Mouse (Mus musculus) hindbrain, embryonic 10.5 days (tissue): Measurements from ENCODE around the gene Tmem265. TPM values are rescaled to one million over a fixed set of nuclear protein-coding genes. Genes with fewer than 3 reads are reported as not detected.
A peak's percentile ranks its signal among the peaks of the same experiment; 100 is the strongest.

Experiments used
- DNase-seq: peaks from one replicate; pipeline ENCODE4 v3.0.0-alpha.2; 2017; ENCODE audit warnings: low spot score
- H3K27ac ChIP-seq: fragments of 300-500 bp; sonication (generic); 2 replicates; pipeline ENCODE4 v1.5.1; 2016; ENCODE audit warnings: mild to moderate bottlenecking, moderate library complexity
- H3K27me3 ChIP-seq: fragments of 300-500 bp; sonication (generic); 2 replicates; pipeline ENCODE4 v1.6.1; 2016; ENCODE audit warnings: mild to moderate bottlenecking; ENCODE audit not compliant: poor library complexity, insufficient read depth, severe bottlenecking
- H3K36me3 ChIP-seq: fragments of 300-500 bp; sonication (generic); 2 replicates; pipeline ENCODE4 v1.6.1; 2016; ENCODE audit warnings: mild to moderate bottlenecking, moderate library complexity
- H3K4me1 ChIP-seq: fragments of 300-500 bp; sonication (generic); replicated peaks from 2 replicates; pipeline ENCODE4 v1.6.1; 2016; ENCODE audit warnings: mild to moderate bottlenecking
- H3K4me3 ChIP-seq: fragments of 300-500 bp; sonication (generic); 2 replicates; pipeline ENCODE4 v1.5.1; 2016; ENCODE audit warnings: mild to moderate bottlenecking, moderate library complexity
- H3K9me3 ChIP-seq: fragments of 300-500 bp; sonication (generic); 2 replicates; pipeline ENCODE4 v1.6.1; 2016; ENCODE audit warnings: mild to moderate bottlenecking, moderate library complexity
- WGBS: fragments of 180-500 bp; shearing (Covaris S2); methylation state at CpG from one replicate; pipeline ENCODE4 v1.1.7; 2016; 5-methylcytosine and 5-hydroxymethylcytosine counted together
- polyA plus RNA-seq: library from polyadenylated mRNA; unstranded; fragments of >200 nt; fragmentation: Nextera tagmentation; extraction: Ambion mirVana; gene quantifications from 2 replicates; pipeline ENCODE4 v1.2.1, GENCODE M21; 2016

The Tmem265 gene
- polyA plus RNA-seq, 1 experiment from 2014 or later: 13.7 TPM

DNA sequence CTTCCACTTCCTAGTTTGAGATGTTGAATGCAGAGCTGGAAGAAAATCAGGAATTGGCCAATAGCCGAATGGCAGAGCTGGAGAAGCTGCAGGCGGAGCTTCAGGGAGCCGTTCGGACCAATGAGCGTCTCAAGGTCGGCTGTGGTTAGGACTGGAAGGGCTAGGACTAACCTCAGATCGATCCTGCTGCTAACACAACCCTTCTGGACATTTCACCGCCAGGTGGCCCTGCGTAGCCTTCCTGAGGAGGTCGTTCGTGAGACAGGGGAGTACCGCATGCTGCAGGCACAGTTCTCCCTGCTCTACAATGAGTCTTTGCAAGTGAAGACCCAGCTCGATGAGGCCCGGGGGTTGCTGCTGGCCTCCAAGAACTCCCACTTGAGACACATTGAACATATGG is 31.4 kb downstream of the Tmem265 start:
- H3K36me3 ChIP-seq: peaks cover 82% of the 10 kb centered on the region
- no peak overlapping the region for H3K27ac ChIP-seq
- WGBS: 92% methylated on average over 14 of the region's 14 CpGs
- H3K27me3 ChIP-seq: no peaks in the 10 kb centered on the region
- H3K9me3 ChIP-seq: no peaks in the 10 kb centered on the region
- DNase-seq: no peak
- no peak overlapping the region for H3K4me3 ChIP-seq
- H3K4me1 ChIP-seq: peaks cover 12% of the 10 kb centered on the region

DNA sequence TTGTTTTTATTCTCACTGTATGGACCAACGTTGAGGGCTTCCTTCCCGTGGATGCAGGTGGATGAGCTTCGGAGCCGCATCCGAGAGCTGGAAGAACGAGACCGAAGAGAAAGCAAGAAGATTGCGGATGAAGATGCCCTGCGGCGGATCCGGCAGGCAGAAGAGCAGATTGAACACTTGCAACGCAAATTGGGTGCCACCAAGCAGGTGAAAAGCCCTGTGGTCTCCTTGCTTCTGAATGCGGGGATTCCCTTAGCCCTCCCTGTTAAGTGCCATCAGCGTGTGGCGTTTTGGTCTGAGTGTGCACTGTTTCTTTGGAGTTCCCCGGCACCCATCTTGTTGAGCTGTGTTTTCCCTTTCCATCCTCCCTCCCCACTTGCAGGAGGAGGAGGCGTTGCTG is 35.6 kb downstream of the Tmem265 start:
- Histone ChIP-seq H3K36me3 (peaks cover 100% of the 10 kb centered on the region), H3K4me1 (no peaks in the 10 kb centered on the region), H3K9me3 (no peaks in the 10 kb centered on the region), H3K4me3 (no peak overlapping the region), H3K27ac (no peak overlapping the region), H3K27me3 (no peaks in the 10 kb centered on the region)
- DNase-seq: no peak
- WGBS: 97% methylated on average over 17 of the region's 17 CpGs

DNA sequence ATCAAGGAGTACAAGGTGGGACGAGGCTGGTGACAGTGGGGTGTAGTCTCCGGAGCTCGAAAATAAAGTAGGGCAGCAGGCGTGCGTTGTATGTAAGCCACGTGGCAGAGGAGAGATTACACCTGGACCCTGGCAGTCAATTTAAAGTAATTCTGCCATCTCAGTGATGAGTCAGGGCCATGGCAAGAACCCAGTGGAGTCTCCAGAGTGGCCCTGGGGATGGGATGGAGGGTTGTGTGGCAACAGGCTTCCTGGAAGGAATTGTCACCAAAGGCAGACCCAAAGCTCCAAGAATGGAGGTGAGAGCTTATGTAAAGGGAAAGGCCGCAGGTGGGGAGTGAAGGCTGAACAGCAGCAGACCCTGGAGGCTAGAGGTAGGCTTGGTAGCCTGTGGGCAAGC is 39.4 kb downstream of the Tmem265 start:
- no peaks in the 10 kb centered on the region for H3K9me3 ChIP-seq
- no peaks in the 10 kb centered on the region for H3K4me1 ChIP-seq
- H3K36me3 ChIP-seq: peaks cover 100% of the 10 kb centered on the region
- H3K4me3 ChIP-seq: no peak overlapping the region
- H3K27ac ChIP-seq: no peak overlapping the region
- WGBS: 97% methylated on average over 7 of the region's 7 CpGs
- H3K27me3 ChIP-seq: no peaks in the 10 kb centered on the region
- DNase-seq: no peak

DNA sequence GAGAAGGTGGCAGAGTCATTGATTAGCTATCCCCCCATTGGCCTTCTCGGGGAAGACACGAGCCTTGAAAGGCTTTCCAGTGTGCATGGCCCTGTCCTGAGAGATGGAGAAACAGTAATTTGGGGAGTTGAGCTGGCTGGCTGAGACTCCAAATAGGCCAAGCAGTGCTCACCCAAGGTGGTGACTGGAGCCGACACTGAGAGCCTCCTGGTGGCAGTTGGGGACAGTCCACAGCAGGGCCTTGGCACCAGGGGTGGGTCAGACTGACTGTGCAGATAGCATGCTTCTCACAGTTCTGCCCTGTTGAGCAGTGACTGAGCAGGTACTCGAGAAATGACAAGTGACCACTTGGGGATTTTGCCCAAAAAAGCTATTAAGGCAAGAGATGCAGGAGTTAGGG is 40.5 kb downstream of the Tmem265 start:
- no peak for DNase-seq
- Histone ChIP-seq H3K4me1 (no peaks in the 10 kb centered on the region), H3K4me3 (no peak overlapping the region), H3K36me3 (peaks cover 100% of the 10 kb centered on the region), H3K27ac (no peak overlapping the region), H3K9me3 (no peaks in the 10 kb centered on the region), H3K27me3 (no peaks in the 10 kb centered on the region)
- WGBS: 92% methylated on average over 4 of the region's 4 CpGs

DNA sequence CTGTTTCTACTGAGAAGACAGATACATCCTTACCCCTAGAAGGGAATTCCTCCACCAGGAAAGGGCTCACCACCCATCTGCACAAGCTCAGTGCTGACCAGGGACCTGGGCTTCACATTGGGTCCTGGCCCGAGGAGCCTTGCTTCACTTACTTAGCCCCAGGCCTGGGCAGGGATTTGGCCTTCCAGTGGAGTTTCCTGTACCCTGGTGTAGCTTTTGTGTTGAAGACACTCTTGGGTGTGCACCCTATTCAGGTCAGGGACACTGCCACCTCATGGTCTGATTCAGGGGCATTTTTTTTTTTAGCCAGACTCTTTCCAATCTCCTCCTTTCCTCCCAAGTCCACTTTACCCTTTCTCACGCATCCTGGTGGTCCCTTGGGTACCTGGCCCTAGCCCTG is 41.7 kb downstream of the Tmem265 start:
- H3K27me3 ChIP-seq: no peaks in the 10 kb centered on the region
- H3K4me1 ChIP-seq: no peaks in the 10 kb centered on the region
- H3K36me3 ChIP-seq: peaks cover 100% of the 10 kb centered on the region
- no peak overlapping the region for H3K27ac ChIP-seq
- no peak for DNase-seq
- no peaks in the 10 kb centered on the region for H3K9me3 ChIP-seq
- no peak overlapping the region for H3K4me3 ChIP-seq
- WGBS: 89% methylated on average over 2 of the region's 2 CpGs

DNA sequence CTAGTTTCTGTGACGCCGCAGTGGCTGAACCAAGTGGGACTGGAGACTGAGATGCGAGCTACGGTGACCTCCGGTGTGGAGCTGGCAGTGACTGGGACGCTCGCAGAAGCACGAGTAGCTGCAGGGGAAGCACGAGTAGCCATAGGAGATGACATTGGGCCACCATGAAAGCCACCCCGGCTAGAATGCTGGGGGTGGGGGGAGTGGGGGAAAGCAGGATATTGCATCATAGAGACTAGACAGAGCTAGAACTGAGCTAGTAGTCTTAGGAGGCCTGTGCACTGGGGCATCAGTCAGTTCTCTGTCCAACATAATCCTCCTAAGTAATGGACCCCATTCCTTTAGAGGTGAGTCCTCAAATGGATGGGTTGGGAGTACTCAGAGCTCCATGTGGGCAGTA is 43.1 kb downstream of the Tmem265 start:
- H3K9me3 ChIP-seq: no peaks in the 10 kb centered on the region
- H3K27ac ChIP-seq: no peak overlapping the region
- no peaks in the 10 kb centered on the region for H3K4me1 ChIP-seq
- H3K36me3 ChIP-seq: peaks cover 100% of the 10 kb centered on the region
- H3K27me3 ChIP-seq: no peaks in the 10 kb centered on the region
- 89% methylated on average over 10 of the region's 10 CpGs for WGBS
- H3K4me3 ChIP-seq: no peak overlapping the region
- DNase-seq: no peak

DNA sequence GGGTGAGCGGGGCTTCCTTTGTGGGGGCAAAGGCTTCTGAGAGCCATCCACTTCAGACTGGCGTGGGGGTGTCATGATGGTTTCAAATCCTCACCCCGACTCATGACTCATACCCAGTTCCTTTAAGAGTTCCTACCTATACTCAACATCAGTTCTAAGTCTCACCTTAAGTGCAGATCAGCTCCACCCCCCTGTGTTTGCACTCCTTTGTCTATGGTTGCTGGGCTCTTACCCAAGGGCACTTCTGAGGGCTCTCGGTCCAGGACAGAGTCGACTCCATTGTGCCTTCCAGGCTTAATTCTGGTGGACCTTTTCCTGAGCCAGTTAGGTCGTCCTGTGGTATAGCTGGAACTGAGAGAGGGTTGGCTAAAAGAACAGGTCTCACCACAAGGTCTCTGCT is 46.0 kb downstream of the Tmem265 start:
- Histone ChIP-seq H3K27ac (no peak overlapping the region), H3K27me3 (no peaks in the 10 kb centered on the region), H3K4me3 (no peak overlapping the region), H3K9me3 (0 out of 2 replicates have a peak, but pooled peaks cover 3% of the 10 kb centered on the region), H3K4me1 (no peaks in the 10 kb centered on the region), H3K36me3 (peaks cover 100% of the 10 kb centered on the region)
- 87% methylated on average over 6 of the region's 6 CpGs for WGBS
- DNase-seq: no peak

DNA sequence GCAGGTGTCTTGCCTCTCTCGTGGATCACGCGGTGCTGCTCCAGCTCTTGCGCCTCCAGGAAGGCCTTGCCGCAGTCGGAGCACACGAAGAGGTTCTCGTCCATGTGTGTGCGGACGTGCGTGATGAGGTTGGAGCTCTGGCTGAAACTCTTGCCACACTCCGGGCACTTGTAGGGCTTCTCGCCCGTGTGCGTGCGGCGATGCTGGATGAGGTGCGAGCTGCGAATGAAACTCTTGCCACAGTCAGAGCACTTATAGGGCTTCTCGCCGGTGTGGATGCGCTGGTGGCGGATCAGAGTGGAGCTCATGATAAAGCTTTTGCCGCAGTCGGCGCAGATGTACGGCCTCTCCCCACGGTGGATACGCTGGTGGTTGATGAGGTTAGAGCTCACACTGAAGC is 49.8 kb downstream of the Tmem265 start:
- Histone ChIP-seq H3K27ac (no peak overlapping the region), H3K4me1 (peaks cover 20% of the 10 kb centered on the region), H3K9me3 (0 out of 2 replicates have a peak, but pooled peaks cover 3% of the 10 kb centered on the region), H3K36me3 (peaks cover 77% of the 10 kb centered on the region), H3K27me3 (no peaks in the 10 kb centered on the region), H3K4me3 (no peak overlapping the region)
- 97% methylated on average over 29 of the region's 29 CpGs for WGBS
- DNase-seq: no peak

DNA sequence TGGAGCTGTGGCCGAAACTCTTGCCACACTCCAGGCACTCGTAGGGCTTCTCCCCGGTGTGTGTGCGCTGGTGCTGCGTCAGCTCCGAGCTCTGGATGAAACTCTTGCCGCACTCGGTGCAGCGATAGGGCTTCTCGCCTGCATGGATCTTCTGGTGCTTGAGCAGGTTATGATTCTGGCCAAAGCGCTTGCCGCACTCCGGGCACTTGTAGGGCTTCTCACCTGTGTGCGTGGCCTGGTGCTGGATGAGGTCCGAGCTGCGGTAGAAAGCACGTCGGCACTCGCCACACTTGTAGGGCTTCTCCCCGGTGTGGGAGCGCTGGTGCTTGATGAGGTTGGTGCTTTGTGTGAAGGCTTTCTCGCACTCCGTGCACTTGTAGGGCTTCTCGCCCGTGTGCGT is 50.4 kb downstream of the Tmem265 start:
- Histone ChIP-seq H3K36me3 (peaks cover 71% of the 10 kb centered on the region), H3K4me3 (0 out of 2 replicates have a peak overlapping the region, but pooled peaks have one; percentile 2), H3K4me1 (peaks cover 24% of the 10 kb centered on the region), H3K27me3 (no peaks in the 10 kb centered on the region), H3K9me3 (0 out of 2 replicates have a peak, but pooled peaks cover 3% of the 10 kb centered on the region), H3K27ac (no peak overlapping the region)
- WGBS: 98% methylated on average over 26 of the region's 26 CpGs
- DNase-seq: peak; percentile 2

DNA sequence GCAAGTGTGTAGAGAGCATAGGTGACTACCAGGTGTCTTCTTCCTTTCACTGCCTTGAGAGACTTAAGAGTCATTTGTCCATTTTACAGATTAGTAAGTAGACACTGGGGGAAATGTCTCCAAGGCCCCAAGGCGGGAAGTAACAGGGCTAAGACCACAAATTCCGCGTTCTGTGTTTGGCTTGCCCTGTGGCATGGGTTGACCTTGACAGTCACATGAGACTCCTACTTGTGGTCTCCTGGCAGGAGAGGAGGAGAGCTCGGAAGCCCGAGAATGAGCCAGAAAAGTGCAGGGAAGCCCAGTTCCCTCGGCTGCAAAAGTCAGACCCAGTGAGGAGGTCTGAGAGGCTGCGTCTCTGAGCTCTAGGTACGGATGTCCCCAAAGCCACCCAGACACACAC is 52.3 kb downstream of the Tmem265 start:
- H3K4me3 ChIP-seq: peak overlapping the region; percentile 100
- peaks cover 55% of the 10 kb centered on the region for H3K36me3 ChIP-seq
- WGBS: 94% methylated on average over 8 of the region's 8 CpGs
- H3K4me1 ChIP-seq: peaks cover 28% of the 10 kb centered on the region
- H3K27me3 ChIP-seq: no peaks in the 10 kb centered on the region
- 0 out of 2 replicates have a peak, but pooled peaks cover 3% of the 10 kb centered on the region for H3K9me3 ChIP-seq
- no peak for DNase-seq
- H3K27ac ChIP-seq: peak overlapping the region; percentile 98; the same call in 1 of the 2 replicates

DNA sequence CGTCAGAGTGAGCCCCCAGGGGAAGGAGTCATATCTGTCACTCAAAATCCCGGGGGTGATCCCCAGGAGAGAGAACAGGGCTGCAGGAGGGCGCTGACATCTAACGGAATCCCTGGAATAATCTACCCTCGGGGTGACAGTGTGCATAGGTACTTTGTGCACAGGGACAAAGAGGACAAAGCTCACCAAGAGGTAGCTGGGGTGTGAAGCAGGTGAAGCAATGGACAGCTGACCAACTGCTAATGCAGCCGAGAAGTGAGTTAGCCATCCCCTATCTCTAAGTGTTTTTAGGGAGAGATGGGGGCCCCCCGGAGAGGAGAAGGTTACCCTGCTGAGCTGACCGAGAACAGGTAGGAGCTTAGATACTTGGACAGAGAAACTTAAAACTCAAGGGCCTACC is 52.9 kb downstream of the Tmem265 start:
- H3K9me3 ChIP-seq: 0 out of 2 replicates have a peak, but pooled peaks cover 3% of the 10 kb centered on the region
- peaks cover 28% of the 10 kb centered on the region for H3K4me1 ChIP-seq
- H3K4me3 ChIP-seq: peak overlapping the region; percentile 100
- H3K27ac ChIP-seq: peak overlapping the region; percentile 98
- no peak for DNase-seq
- WGBS: 27% methylated on average over 8 of the region's 8 CpGs
- H3K27me3 ChIP-seq: no peaks in the 10 kb centered on the region
- peaks cover 50% of the 10 kb centered on the region for H3K36me3 ChIP-seq

DNA sequence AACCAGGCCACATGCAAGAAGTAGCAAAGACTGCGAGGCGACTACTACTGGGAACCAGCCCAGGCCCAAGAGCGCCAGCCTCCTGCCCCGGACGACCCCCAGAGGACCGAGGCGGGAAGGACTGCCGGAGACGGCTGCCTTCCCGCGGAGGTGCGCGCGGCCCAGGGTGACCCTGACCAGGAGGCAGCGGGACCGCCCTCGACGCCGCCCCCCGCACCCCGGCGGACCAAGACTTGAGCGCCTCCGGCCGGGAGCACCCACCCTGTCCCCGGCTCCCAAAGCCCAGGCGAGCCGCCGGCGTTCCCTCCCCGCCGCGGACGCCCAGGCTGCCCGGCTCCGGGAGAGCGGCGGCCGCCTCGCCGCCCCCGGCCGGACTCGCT is 53.3 kb downstream of the Tmem265 start:
- Histone ChIP-seq H3K9me3 (0 out of 2 replicates have a peak, but pooled peaks cover 3% of the 10 kb centered on the region), H3K36me3 (peaks cover 45% of the 10 kb centered on the region), H3K4me3 (peak overlapping the region; percentile 100), H3K27ac (peak overlapping the region; percentile 98), H3K27me3 (no peaks in the 10 kb centered on the region), H3K4me1 (peaks cover 28% of the 10 kb centered on the region)
- DNase-seq: peak; percentile 54
- 1% methylated on average over 39 of the region's 44 CpGs for WGBS

DNA sequence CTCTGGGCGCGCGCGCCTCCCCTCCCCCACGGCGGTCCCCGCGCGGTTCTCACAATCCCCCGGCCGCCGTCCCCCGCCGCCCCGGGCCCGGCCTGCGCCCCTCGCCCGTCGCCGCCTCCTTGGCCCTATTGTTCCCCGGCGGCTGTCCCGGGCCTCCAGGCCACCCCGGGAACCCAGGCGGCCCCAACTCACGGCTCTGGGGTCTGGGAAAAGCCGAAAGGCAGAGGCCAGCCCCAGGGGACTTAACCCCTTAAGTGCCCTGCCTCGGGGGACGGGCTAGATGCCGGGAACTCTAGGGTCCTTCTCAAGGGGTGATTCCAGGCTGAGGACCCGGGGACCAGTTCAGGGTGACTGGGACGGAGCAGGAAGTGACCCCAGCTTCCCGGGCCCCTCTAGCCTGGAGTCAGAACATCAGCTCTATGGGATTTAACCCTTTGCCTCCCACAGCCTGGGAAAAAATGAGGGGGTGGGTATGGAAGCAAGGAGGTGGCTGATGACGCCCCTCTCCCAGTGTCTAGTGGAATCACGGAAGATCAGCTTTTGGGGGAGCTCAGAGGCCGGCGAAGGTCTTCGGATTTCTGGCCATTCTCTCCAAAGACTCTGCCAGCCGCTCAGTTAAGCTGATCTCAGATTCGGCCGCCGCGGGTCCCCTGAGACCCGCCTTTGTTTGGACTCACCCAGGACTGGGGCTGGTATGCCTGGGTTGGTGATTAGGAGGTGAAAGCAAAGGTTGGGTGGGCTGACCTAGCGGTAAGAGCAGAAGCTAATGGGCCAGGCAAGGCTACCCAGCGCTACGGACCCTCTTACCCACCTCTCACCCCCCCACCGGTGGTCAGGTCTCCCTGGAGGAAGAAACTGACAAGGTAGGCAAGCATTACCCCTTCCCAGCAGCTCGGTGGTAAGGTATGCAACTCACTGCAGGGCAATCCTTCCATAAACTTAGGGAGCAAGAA is 54.0 kb downstream of the Tmem265 start, which contains the start of gene Zfp629:
Gene Zfp629 (minus strand): TSS at position 907 of the 953 bp plus-strand sequence.
- Histone ChIP-seq H3K4me1 (peaks cover 28% of the 10 kb centered on the region), H3K36me3 (peaks cover 39% of the 10 kb centered on the region), H3K27ac (peak within 1 kb of the TSS; percentile 98), H3K27me3 (no peaks in the 10 kb centered on the region), H3K4me3 (peak within 1 kb of the TSS; percentile 100), H3K9me3 (0 out of 2 replicates have a peak, but pooled peaks cover 3% of the 10 kb centered on the region)
- peak; percentile 90 for DNase-seq
- WGBS: under 1% methylated on average over 49 of the region's 50 CpGs
